Mouse (Mus musculus): ENCODE results near the gene Sirt4.
"Not testable (repeated sequence)": the region's sequence is repeated elsewhere in the genome, so short reads cannot be mapped to it uniquely, and the experiment has no call there.

The Sirt4 gene

DNA sequence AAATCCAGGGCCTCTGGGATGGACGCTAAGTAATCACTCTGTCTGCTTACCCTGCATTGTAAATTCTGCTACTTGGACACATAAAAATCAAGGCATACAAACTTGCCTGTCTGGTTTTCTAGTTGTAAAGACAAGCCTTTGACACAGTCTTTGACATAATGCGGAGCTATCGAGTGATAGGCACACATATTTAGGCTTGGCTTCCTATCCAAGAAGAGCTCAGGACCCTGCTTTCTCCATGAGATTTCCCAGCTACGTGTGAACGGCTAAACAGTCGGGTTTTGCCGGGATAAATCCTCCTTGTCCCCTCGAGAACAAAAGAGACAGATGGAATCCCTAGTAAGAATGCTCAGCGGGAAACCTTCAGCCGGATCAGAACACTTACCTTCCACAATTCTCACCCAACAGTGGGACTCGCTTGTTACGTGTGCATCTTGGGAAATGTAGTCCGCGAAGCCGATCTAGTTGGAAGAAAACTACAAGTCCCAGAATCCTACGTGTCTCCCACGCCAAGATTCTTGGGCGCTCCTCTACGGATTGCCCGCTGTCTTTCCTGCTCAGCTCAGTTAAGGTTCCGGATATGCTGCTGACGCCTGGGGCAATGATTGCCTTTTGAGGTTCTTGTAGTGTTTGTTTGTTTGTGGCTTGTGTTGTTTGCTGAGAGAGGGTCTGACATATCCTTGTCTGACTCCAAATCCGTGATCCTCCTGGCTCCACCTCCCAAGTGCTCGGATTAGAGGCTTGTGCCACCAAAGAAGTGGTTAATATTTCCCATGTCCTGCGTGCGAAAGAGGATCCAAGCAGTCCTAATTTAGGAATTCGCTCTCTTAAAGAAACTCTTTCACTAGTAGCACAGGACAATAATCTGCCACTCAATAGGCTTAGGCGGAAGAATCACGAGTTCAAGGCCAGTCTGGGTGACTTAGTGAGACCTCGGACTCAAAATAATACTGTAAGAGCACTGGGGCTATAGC, at the start of gene Sirt4:
Gene Sirt4, minus strand, starts transcription at position 779 of the 974 bp plus-strand sequence.
- DNase-seq (ENCODE audit: low read depth, low spot score), result peak; percentile 98

DNA sequence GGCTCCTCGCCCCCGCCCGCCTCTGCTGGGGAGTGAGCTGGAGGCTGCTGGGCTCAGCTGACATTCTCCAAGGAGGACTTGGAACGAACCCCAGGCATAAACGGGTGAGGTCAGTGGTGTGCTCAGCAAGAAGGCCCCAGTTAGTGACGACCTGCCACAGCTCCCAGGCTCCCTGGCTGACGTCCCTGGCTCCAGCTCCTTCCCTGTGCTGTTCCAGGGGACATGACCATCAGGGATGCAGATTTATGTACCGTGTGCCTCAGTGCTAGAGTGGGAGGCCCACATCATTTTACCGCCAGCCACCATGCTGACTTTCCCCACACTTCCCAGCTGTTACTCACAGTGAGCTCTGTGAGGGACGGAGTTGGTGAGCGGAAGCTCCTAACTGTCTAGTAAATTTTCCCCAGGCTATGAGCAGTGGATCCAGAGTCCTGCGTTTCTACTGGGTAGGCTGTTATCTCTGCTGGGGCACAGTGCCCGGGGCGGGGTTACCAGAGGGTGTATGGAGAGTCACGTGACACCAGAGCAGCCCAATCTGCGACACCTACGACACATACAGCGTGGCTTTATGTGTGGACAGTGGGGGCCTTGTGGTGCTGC, 47.2 kb upstream of the Sirt4 start:
- DNase-seq (ENCODE audit: low read depth, low spot score), result no peak

DNA sequence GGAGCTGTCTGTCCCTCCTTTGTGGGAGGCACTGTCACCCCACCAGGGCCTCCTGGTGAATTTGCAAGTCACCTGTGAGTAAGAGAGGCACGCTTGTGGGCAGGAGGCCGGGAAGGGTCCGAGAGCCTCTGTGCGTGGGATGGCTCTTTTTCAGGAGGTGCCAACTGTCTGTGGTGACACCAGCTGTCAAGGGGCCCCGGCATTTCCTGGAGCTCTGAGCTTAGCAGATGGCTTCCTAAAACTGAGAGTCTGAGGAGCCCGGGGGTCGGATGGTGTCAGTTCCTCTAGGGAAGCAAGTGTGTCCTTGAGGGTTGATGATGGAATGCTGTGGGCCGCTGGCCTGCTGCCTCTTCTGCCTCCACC, 45.9 kb upstream of the Sirt4 start:
- DNase-seq (ENCODE audit: low read depth, low spot score), result no peak

DNA sequence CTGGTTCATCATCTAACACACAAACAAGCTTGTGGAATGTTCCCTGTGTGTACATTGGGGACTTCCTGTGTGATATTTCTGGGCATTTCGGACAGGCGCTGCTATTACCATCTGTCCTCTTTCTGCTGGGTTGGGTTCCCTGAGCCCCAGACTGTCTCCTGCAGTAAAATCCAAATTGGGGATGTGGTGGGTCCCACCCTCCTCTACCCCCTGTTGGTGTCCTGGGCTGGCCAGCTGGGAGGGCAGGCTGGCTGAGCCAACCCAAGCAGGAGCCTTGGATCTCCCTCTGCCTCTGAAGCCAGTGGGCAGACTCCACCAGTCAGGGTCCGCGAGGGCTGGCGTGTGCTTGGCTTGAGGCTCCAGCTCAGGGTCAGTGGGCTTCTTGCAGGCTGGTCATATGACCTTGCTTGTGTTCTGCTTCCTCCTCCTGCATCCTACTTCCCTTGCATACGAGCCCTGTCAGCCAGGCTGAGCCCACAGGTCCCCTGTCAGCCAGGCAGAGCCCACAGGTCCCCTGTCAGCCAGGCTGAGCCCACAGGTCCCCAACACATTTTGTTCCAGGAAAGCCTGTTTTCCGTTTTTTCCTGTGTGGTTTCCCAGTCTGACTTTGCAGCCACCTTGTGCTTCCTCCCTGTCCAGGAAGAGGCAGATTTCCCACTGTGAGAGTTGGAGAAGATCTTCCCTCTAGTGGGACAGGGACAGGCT, 45.4 kb upstream of the Sirt4 start:
- no peak for DNase-seq (ENCODE audit: low read depth, low spot score)

DNA sequence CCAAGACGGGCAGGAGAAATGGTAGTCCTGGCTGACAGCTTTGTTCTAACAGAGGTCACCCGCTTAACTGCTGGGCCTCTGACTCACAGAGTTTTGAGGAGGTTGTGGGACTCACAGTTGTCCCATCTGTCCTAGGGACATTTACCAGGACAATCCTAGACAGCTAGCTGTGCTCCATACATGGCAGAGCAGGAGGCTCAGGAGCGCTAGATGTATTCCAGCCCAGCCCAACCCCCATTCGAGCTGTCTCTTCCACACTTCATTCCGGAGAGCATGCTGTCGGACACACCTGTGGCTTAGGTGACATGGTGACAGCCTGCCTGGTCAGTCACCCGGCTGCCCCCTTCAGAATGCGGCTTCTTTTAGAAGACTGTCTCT, 44.8 kb upstream of the Sirt4 start:
- DNase-seq (ENCODE audit: low read depth, low spot score), result no peak

DNA sequence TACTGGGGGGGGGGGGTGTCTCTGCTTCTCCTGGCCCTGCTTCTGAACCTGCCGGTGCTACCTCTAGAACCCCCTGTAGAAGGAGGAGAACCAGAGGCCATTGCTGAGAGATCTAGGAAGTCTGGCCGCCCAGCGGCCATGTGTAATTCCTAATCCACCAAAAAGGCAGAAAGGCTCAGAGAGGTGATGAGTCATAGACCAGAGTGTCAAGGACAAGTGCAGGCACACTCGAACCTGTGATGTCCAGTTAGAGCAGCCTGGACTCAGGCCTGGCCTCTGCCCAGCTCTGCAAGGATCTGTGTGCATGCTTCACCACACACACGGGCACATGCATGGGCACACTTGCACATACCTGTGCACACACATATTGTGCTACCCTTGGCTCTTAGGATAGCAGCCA, 43.6 kb upstream of the Sirt4 start:
- no peak for DNase-seq (ENCODE audit: low read depth, low spot score)

DNA sequence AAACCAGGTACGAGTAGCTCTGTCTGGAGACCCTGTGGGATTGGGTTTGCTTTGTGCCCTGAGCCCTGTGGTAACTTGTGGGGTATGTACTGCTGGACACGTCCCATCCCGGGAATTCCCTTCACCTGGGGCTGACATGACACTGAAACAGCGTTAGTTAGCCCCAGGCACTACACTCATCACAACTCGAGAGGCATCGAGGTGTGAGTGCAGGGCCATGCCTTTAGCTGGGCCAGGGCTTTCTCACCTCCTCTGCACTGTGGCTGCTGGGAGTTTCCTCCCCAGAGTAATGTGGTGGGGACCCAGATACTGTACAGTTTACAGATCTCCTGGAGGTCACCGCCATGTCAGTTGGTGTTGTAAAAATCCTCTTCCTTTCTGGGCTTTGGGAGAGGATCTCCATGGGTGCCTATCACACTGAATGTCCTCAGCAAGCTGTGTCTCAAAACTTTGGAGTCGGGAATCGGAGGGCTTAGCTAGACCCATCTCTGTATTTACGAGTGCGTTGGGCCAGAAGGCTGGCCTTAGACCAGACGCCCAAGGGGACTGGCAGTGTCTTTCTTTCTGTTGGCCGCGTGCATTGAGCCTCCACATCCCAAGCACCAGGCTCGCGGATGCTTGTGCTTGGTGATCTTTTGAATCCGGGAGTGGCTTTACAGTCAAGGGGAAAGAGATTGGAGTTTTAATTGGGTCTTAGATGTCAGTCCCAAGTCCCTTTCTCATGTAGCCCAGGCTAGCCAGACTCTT, 42.1 kb upstream of the Sirt4 start:
- DNase-seq (ENCODE audit: low read depth, low spot score), result no peak

DNA sequence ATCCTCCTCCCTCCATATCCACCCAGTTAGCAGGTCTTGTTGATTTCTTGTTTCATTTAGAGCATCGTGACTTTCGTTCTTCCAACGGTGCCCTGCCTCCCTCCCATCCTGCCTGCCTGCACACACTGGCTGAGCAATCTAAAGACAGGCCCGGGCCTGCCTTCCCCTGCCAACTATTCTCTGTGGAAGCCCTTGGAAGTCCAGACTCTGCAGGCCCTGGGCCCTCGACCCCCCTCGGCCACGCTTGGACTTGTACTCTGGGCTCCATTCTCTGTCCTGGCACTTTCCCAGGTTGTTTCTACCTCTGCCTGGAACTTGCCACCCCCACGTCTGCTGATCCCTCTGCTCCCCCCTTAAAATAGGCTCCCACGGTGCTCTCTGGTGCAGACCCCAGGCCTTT, 41.4 kb upstream of the Sirt4 start:
- no peak for DNase-seq (ENCODE audit: low read depth, low spot score)

DNA sequence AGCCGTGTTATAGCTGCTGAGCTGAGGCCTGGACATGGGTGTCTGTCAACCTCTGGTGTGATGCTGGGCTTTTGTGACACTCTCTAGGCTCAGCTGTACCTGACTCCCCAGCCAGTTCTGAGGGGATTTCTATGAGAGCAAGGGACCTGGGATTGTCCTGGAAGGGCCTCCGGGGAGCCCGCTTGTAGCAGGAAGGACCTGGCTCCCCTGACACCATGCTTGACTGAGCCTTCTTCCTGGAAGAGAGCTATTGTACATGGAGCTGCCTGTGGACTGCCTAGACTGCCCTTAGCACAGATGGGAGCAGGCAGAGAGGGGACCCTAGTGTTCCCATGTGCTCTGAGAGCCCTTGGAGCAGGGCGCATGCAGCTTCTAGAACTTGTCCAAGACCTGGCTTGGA, 40.9 kb upstream of the Sirt4 start:
- DNase-seq (ENCODE audit: low read depth, low spot score), result no peak

DNA sequence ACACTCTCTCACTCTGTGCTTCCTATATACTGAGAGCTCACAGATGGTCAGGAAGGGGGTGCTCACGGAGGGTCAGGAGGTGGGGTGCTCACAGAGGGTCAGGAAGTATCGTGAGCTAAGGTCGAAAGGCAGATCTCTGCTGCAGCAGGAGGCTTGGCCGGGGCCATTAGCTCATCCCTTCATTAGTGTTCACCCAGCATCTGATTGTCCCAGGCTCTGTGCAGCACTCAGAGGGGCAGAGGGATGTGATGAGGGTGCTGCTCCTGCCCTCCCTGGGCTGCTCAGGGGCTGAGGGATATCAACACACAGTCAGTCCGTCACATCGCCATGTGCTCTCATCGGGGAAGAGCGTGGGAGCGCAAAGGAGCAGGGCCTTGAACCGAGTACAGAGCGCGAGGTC, 39.9 kb upstream of the Sirt4 start:
- DNase-seq (ENCODE audit: low read depth, low spot score), result no peak

DNA sequence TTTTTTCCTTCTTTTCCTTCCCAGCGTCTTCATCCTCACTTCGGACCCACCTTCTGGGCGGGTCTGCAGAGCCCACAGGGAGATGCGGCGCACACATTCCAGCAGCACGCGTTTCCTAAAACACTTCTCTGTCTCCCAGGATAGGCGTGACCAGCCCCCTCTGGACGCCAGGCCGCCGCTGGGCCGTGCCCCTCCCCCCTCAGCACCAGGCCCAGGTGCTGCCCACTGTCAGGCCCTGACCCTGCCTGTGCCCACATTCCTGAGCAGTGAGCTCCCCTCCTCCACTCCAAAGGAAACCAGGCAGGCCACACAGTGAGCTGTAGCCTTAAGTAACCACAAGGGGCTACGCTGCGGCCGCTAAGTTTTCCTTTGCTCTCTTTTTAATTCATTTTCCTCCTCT, 39.4 kb upstream of the Sirt4 start:
- no peak for DNase-seq (ENCODE audit: low read depth, low spot score)

DNA sequence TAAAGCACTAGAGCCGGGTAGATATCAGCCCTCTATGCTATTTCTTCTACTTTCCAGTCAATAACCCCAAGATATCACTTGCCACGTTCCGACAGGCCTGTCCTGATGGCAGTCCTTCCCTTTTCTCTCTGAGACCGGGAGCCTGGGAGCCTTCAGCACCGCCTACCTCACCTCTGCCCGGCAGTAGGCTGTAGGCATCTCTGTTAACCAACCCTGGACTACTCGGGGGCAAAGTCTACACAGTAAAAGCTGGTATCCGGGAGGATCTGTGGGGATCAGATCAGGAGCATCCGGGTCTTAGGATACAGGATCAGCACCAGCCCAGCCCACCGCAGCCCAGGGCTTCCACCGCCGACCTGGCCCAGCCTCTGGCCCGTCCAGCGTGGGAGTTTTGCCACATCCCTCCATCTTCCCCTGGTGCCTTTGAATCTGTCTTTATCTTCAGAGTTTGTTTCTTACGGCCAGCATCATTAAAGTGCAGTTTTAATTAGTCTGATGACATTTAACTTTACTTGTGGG, 38.5 kb upstream of the Sirt4 start:
- DNase-seq (ENCODE audit: low read depth, low spot score), result no peak

DNA sequence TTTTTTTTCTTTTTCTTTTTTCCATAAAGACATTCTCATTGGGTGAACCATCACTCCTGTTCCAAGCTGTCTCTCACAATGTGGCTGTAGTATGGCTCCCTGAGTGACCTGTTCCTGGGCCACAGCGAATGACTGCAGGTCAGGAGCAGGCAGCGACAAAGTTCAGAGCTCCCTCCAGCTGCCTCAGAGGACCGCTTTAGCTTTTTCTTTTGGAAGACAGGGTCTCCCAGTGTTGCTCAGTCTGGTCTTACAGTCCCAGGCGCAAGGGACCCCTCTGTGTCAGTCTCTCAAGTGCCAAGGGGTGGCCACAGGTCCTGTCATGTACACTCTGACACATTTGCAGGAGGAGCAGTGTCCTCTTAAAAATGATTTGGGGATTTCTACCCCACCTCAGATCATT, 38.0 kb upstream of the Sirt4 start:
- DNase-seq (ENCODE audit: low read depth, low spot score), result no peak

DNA sequence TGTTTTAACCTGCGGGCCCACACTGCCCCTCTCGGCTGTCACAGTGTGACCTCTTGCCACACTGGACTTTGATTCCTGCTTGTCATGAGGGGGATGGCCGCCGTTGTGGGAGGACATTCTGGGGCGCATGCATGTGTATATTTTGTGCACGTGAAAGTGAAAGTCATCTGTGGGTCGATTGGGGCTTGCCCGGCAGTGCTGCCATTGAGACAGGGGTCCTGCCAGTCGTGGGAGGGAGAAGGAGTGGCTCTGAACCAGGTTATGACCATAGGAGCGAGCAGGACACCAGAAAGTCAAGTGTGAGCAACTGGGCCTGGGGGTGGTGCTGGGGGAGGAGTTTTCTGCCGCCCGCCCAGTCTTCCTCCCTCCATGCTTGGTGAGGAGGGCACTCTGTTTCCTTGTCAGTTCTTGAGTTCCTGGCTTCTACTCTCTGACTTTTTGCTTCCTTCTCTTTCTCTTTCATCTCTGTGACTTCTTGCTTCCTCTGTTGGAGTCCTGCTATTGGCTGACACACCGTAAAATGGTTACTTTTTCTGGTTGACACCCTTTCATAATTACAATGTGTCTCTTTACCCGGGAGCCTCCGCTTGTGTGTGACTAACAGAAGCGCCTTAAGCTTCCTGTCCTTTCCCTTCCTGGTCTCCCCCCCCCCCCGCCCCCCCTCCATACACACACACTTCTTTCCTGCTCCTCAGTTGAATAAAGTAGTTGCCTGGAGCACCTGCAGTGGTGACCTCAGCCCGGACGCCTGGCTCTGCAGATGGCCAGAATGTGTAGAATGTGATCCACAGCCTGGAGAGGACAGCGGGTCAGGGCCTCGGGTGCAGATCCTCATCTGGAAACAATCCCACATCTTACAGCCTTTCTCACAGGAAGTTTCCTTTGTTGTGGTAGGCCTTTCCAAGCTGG, 37.3 kb upstream of the Sirt4 start:
- DNase-seq (ENCODE audit: low read depth, low spot score), result no peak

DNA sequence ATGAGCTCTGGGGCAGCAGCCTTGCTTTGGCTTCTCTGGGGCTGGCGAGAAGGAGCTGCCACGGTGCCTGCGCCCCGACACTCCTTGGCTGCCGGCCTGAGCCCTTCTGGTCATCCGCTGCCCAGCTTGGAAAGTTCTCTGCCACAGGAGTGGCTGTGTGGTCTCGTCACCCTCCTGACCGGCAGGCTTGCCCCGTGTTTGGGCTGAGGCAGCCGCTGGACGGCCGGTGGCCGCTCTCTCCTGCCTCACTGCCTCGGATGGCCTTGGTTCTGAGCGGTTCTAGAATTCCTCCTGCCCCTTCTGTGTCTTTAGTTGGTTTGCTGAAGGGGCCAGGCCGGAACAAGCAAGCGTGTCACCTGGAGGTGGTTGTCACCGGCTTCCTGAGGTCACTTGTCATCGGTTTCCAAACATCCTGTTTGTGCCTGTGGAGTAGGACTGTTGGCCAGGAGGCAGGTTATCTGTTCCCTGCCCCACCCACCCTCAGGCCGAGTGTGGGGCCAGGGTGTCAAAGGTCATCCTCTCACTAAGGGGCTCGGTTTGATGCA, 35.9 kb upstream of the Sirt4 start:
- DNase-seq (ENCODE audit: low read depth, low spot score), result no peak

DNA sequence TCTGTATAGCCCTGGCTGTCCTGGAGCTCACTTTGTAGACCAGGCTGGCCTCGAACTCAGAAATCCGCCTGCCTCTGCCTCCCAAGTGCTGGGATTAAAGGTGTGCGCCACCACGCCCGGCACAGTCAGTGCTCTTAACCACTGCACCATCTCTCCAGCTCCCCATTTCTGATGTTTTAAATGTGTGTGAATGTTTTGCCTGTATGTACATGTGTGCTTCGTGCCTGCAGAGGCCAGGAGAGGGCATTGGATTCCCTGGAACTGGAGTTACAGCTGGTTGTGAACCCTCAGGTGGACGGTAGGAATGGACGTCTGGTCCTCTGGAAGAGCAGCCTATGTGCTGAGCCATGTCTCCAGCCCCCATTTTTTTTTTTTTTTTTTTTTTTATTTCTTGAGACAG, 33.7 kb upstream of the Sirt4 start:
- not testable (repeated sequence) for DNase-seq (ENCODE audit: low read depth, low spot score)

DNA sequence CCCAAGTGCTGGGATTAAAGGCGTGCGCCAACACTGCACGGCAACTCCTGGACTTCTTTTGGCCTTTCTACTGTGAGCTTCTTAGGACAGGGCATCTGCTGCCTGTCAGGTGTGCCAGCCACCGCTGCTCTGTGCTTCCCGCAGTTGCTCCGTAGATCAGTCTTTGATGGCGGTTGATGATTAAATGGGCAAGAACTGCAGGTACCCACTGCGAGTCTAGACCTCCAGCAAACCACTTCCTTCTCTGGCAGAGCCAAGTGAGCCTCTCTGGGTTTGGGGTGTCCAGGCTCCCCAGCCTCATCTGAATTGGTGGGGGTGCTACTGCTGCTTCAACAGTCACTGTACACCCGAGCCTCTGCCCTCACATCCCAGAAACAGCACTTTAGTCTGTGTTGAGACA, 33.0 kb upstream of the Sirt4 start:
- no peak for DNase-seq (ENCODE audit: low read depth, low spot score)

DNA sequence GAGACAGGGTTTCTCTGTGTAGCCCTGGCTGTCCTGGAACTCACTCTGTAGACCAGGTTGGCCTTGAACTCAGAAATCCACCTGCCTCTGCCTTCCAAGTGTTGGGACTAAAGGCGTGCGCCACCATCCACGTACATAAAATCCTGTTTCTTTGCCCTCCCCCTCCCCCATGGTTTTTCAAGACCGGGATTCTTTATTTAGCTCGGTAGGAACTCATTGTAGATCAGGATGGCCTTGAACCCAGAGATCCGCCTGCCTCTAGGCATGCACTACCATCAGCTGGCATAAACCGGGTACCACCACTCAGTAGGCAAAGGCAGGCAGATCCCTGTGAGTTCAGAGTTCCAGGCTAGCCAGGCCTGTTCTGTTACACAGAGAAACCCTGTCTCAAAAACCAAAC, 32.4 kb upstream of the Sirt4 start:
- no peak for DNase-seq (ENCODE audit: low read depth, low spot score)

DNA sequence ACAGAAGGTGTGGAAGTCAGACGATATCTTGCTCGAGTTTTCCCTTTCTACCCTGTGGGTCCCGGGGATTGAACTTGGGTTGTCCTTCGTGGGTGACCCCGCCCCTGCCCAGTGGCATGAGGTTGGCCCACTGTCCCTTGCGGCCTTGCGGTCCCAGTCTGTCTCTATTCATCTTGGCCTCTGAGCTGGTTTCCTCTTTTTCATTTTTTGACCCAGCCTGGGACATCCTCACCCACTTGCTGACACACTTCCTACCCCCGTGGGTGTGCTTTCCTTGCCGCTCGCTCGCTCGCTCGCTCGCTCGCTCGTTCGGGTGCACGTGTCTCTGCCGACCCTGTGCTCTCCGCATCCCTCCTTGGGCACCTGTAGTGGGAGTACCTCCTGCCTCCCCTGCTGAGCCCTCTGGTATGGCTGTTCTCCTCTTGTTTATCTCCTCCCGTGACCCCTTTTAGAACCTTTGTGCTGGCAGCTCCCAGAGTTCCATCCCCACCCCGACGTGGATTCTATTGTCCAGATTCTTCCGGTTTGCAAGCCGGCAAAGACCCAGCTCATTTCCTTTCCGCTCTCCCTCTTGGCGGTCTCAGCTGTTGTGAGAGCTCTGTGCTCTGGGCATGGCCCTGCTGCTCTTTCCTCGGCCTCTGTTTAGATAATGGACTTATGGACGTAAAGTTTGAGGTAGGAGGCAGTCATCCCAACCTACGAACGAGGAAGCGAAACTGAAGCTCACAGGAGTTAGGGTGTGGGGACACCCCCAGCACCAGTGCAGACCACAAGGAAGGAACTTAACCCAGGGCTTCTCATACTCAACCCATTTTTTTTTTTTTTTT, 31.8 kb upstream of the Sirt4 start:
- DNase-seq (ENCODE audit: low read depth, low spot score), result no peak
